Mouse (Mus musculus) intestine, embryonic 15.5 days (tissue): ENCODE data around the gene Dpm1. TPM values are rescaled to one million over a fixed set of nuclear protein-coding genes. Genes with fewer than 3 reads are reported as not detected.
A peak's percentile ranks its signal among the peaks of the same experiment; 100 is the strongest.

ENCODE experiments used
- ATAC-seq: fragments of 200-750 bp; cut with Nextera tagmentation; 2 replicates; pipeline ENCODE4 v1.8.0; 2017; ENCODE audit warnings: moderate TSS enrichment, moderate library complexity
- H3K27ac ChIP-seq: fragments of 300-500 bp; sonication (generic); 2 replicates; pipeline ENCODE4 v1.5.1; 2015; ENCODE audit warnings: mild to moderate bottlenecking, inconsistent platforms
- H3K27me3 ChIP-seq: fragments of 300-500 bp; sonication (generic); replicated peaks from 2 replicates; pipeline ENCODE4 v1.6.1; 2015; ENCODE audit warnings: inconsistent platforms
- H3K36me3 ChIP-seq: fragments of 300-500 bp; sonication (generic); 2 replicates; pipeline ENCODE4 v1.6.1; 2015; ENCODE audit warnings: inconsistent platforms
- H3K4me1 ChIP-seq: fragments of 300-500 bp; sonication (generic); replicated peaks from 2 replicates; pipeline ENCODE4 v1.6.1; 2015; ENCODE audit warnings: inconsistent platforms
- H3K4me2 ChIP-seq: fragments of 300-500 bp; sonication (generic); replicated peaks from 2 replicates; pipeline ENCODE4 v1.6.1; 2015; ENCODE audit warnings: mild to moderate bottlenecking, inconsistent platforms
- H3K4me3 ChIP-seq: fragments of 300-500 bp; sonication (generic); replicated peaks from 2 replicates; pipeline ENCODE4 v1.5.1; 2015; ENCODE audit warnings: inconsistent platforms
- H3K9ac ChIP-seq: fragments of 300-500 bp; sonication (generic); 2 replicates; pipeline ENCODE4 v1.6.1; 2015; ENCODE audit warnings: inconsistent platforms
- H3K9me3 ChIP-seq: fragments of 300-500 bp; sonication (generic); 2 replicates; pipeline ENCODE4 v1.6.1; 2016; ENCODE audit warnings: inconsistent platforms
- WGBS: fragments of 180-500 bp; shearing (Covaris S2); methylation state at CpG from one replicate; pipeline ENCODE4 v1.1.7; 2015; 5-methylcytosine and 5-hydroxymethylcytosine counted together
- polyA plus RNA-seq: library from polyadenylated mRNA; unstranded; fragments of >200 nt; fragmentation: Nextera tagmentation; extraction: Ambion mirVana; gene quantifications from 2 replicates; pipeline ENCODE4 v1.2.1, GENCODE M21; 2015

Gene Dpm1
- 94.9 and 104 TPM in 2 replicates for polyA plus RNA-seq

DNA sequence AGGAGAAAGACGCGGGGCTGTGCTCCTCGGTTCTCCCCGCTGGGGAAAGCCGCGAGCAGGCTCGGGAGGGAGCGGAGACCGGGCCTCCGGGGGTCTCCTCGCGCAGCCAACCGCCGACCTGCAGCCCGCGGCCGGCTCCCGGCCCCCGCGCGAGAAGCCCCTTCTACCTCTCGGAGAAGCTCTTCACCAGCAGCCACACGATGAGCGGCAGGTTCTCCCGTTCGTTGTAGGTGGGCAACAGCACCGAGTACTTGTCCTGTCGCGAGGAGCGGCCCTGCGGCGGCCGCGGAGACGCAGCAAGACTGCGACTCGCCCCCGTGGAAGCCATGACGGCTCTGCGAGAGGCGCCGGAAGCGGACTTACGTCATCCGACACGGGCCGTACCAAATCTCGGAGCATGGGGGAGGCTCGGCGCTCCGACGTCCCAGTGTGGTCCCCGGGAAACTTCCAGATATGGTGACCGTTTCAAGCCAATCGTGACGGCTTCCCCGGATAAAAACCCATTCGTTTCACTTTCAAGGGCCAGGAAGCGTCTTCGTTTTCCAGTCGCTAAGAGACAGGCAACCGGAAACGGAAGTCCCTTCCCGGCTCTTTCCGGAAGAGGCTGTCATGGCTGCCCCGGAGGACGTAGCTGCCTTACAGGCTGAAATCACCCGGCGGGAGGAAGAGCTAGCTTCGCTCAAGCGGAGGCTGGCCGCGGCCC, at the start of gene Dpm1, which contains the start of the genes Gm20716 and Mocs3:
Gene Dpm1, minus strand, starts transcription at position 566 of the 703 bp plus-strand sequence.
Gene Gm20716, minus strand, starts transcription at position 339 of the 703 bp plus-strand sequence.
Gene Mocs3, plus strand, starts transcription at position 597 of the 703 bp plus-strand sequence.
- Histone ChIP-seq H3K27me3 (no peaks in the 10 kb centered on the region), H3K4me2 (peak within 1 kb of the TSS; percentile 99), H3K9me3 (no peaks in the 10 kb centered on the region), H3K27ac (peak within 1 kb of the TSS; percentile 92), H3K36me3 (peaks cover 11% of the 10 kb centered on the region; the same call in 1 of the 2 replicates), H3K4me1 (peaks cover 25% of the 10 kb centered on the region), H3K4me3 (peak within 1 kb of the TSS; percentile 99), H3K9ac (peak within 1 kb of the TSS; percentile 97)
- peak; percentile 92 for ATAC-seq
- WGBS = under 1% methylated on average over 73 of the region's 73 CpGs

DNA sequence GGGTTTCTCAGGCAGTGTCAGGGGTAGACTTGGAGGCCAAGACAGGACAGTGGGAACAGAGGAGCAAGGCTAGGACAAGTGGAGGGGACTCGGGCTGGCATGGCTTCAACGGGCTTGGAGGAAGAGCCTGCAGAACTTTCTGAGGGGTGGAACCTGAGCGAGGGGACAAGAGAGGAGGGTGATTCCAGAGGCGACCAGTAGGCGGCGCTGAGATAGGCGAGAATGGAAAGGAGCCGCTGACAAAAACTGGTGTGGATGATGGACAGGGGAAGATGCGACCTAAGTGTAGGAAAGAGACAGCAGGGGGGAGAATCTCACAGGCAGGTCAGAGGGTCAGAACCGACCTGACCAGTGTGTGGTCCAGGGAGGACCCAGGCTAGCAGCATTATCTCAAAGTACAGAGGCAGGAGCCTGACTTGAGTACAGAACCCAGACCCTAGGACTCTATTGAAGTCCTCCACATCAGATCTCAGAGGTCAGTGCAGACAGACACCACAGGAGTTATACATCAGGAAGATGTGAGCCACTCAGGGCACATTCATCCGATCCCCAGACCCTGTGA, 44.1 kb upstream of the Dpm1 start:
- Histone ChIP-seq H3K27me3 (peaks cover 24% of the 10 kb centered on the region), H3K27ac (no peak overlapping the region), H3K4me1 (0 out of 2 replicates have a peak, but pooled peaks cover 9% of the 10 kb centered on the region), H3K4me2 (no peak overlapping the region), H3K36me3 (no peaks in the 10 kb centered on the region), H3K9me3 (no peaks in the 10 kb centered on the region), H3K9ac (no peak overlapping the region), H3K4me3 (no peak overlapping the region)
- 10% methylated on average over 11 of the region's 11 CpGs for WGBS
- ATAC-seq = no peak

DNA sequence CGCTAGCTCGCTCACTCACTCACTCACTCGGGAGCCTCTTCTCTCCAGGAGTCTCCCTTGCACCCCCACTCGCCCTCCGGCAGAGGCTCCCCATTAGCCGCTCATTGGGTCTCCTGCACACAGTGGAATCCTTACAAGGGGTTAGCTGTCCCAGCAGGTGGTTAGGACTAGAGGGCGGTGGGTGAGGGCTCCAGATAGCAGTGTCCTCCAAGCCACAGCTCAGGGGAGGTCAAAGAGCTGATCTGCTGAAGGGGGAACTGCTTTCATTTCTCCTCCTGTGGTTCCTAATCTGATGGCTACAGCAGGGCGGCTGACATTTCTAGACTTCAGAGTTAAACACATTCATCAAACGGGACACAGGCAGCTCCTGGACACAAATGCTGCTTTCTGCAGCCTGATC, 43.0 kb upstream of the Dpm1 start:
- Histone ChIP-seq H3K4me1 (0 out of 2 replicates have a peak, but pooled peaks cover 9% of the 10 kb centered on the region), H3K4me2 (peak overlapping the region; percentile 15; the same call in 1 of the 2 replicates), H3K27me3 (peaks cover 16% of the 10 kb centered on the region), H3K4me3 (no peak overlapping the region), H3K27ac (no peak overlapping the region), H3K36me3 (no peaks in the 10 kb centered on the region), H3K9me3 (no peaks in the 10 kb centered on the region), H3K9ac (no peak overlapping the region)
- 40% methylated on average over 9 of the region's 9 CpGs for WGBS
- ATAC-seq = no peak

GRCm38 (mm10) chr2:168268033-168268432, 37.6 kb upstream of the Dpm1 start:
- Histone ChIP-seq H3K27ac (no peak overlapping the region), H3K9ac (no peak overlapping the region), H3K9me3 (no peaks in the 10 kb centered on the region), H3K4me1 (no peaks in the 10 kb centered on the region), H3K36me3 (no peaks in the 10 kb centered on the region), H3K4me3 (no peak overlapping the region), H3K27me3 (peaks cover under 1% of the 10 kb centered on the region; the same call in 1 of the 2 replicates), H3K4me2 (peak overlapping the region; percentile 40)
- no peak for ATAC-seq
- 36% methylated on average over 7 of the region's 7 CpGs for WGBS

DNA sequence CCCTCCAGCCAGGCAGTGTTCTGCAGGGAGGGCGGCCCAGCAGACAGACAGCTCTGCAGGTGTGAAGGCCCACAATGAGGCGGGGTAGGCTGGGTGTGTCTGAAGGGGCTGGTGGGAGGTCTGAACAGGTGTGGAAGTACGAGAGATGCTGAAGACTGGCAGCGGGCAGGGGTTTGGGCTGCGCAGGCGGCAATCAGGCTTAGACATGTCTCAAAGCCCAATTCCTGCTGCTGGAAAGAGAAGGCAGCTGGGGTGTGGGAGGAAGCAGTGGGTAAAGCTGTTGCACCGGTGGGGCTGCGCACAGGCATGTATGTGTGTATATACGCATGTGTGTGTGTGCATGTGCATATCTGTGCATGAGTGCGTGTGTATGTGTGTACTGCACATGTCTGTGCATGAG, 30.5 kb upstream of the Dpm1 start:
- H3K9me3 ChIP-seq = no peaks in the 10 kb centered on the region
- H3K4me2 ChIP-seq = no peak overlapping the region
- no peak overlapping the region for H3K27ac ChIP-seq
- H3K36me3 ChIP-seq = no peaks in the 10 kb centered on the region
- H3K27me3 ChIP-seq = peaks cover 6% of the 10 kb centered on the region; the same call in 1 of the 2 replicates
- 88% methylated on average over 10 of the region's 10 CpGs for WGBS
- no peak for ATAC-seq
- H3K9ac ChIP-seq = no peak overlapping the region
- peaks cover 7% of the 10 kb centered on the region; the same call in 1 of the 2 replicates for H3K4me1 ChIP-seq
- H3K4me3 ChIP-seq = no peak overlapping the region

GRCm38 (mm10) chr2:168260124-168260523, 29.7 kb upstream of the Dpm1 start:
- no peak for ATAC-seq
- no peaks in the 10 kb centered on the region for H3K36me3 ChIP-seq
- H3K27me3 ChIP-seq = peaks cover 6% of the 10 kb centered on the region; the same call in 1 of the 2 replicates
- no peak overlapping the region for H3K4me2 ChIP-seq
- H3K4me3 ChIP-seq = no peak overlapping the region
- H3K27ac ChIP-seq = no peak overlapping the region
- H3K9me3 ChIP-seq = no peaks in the 10 kb centered on the region
- peaks cover 7% of the 10 kb centered on the region; the same call in 1 of the 2 replicates for H3K4me1 ChIP-seq
- WGBS = 78% methylated on average over 3 of the region's 3 CpGs
- H3K9ac ChIP-seq = no peak overlapping the region

GRCm38 (mm10) chr2:168259046-168259445, 28.7 kb upstream of the Dpm1 start:
- H3K9ac ChIP-seq = no peak overlapping the region
- no peak overlapping the region for H3K27ac ChIP-seq
- no peaks in the 10 kb centered on the region for H3K9me3 ChIP-seq
- no peak for ATAC-seq
- 92% methylated on average over 8 of the region's 8 CpGs for WGBS
- peaks cover 6% of the 10 kb centered on the region; the same call in 1 of the 2 replicates for H3K27me3 ChIP-seq
- H3K36me3 ChIP-seq = no peaks in the 10 kb centered on the region
- H3K4me1 ChIP-seq = peaks cover 7% of the 10 kb centered on the region; the same call in 1 of the 2 replicates
- no peak overlapping the region for H3K4me2 ChIP-seq
- no peak overlapping the region for H3K4me3 ChIP-seq

- ATAC-seq = no peak
- H3K9ac ChIP-seq = no peak overlapping the region
- no peak overlapping the region for H3K4me2 ChIP-seq
- H3K9me3 ChIP-seq = no peaks in the 10 kb centered on the region
- 88% methylated on average over 4 of the region's 4 CpGs for WGBS
- H3K36me3 ChIP-seq = no peaks in the 10 kb centered on the region
- no peaks in the 10 kb centered on the region for H3K27me3 ChIP-seq
- no peak overlapping the region for H3K27ac ChIP-seq
- peaks cover 7% of the 10 kb centered on the region; the same call in 1 of the 2 replicates for H3K4me1 ChIP-seq
- H3K4me3 ChIP-seq = no peak overlapping the region
These were observed 26.8 kb upstream of the Dpm1 start for GRCm38 (mm10) chr2:168257188-168257587.

GRCm38 (mm10) chr2:168256506-168256905, 26.1 kb upstream of the Dpm1 start:
- Histone ChIP-seq H3K4me2 (no peak overlapping the region), H3K4me1 (peaks cover 7% of the 10 kb centered on the region; the same call in 1 of the 2 replicates), H3K9me3 (no peaks in the 10 kb centered on the region), H3K36me3 (no peaks in the 10 kb centered on the region), H3K4me3 (no peak overlapping the region), H3K27ac (no peak overlapping the region), H3K9ac (no peak overlapping the region), H3K27me3 (no peaks in the 10 kb centered on the region)
- no peak for ATAC-seq
- 51% methylated on average over 3 of the region's 3 CpGs for WGBS

GRCm38 (mm10) chr2:168253822-168254221, 23.4 kb upstream of the Dpm1 start:
- 39% methylated on average over 7 of the region's 7 CpGs for WGBS
- H3K36me3 ChIP-seq = no peaks in the 10 kb centered on the region

DNA sequence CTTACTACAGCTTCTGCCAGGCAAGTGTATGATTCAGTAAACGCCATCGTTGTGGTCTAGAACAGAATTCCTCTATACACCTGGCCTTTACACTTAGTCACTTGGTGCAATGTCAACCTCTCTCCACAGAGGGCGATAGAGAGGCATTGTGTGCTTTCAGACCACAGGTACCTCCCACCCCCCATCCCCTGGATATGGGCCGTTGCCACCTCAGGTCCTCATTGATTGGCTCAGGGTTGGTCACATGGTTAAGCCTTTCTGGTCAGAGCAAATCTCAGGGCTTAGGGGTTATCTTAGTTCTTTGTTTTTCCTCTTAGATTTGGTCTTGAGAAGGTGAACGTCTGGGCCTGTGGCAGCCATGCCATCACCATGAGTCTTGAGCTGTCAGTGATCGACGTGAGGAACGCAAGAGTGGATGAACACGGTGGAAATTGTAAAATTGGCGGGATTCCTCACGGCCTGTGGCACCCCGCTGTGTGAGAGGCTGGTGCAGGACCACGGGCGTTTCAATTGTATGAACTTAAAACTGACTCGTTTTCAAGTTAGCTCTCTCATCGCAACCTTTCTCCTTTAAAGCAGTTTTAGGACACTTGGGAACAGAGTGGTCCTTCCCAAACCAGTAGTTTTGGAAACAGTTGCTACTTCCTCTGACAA, 22.4 kb upstream of the Dpm1 start:
- H3K27me3 ChIP-seq = no peaks in the 10 kb centered on the region
- WGBS = 16% methylated on average over 16 of the region's 16 CpGs
- ATAC-seq = peak; percentile 58
- H3K4me1 ChIP-seq = peaks cover 7% of the 10 kb centered on the region; the same call in 1 of the 2 replicates
- H3K4me2 ChIP-seq = no peak overlapping the region
- no peak overlapping the region for H3K9ac ChIP-seq
- H3K36me3 ChIP-seq = no peaks in the 10 kb centered on the region
- H3K9me3 ChIP-seq = no peaks in the 10 kb centered on the region
- H3K4me3 ChIP-seq = no peak overlapping the region
- H3K27ac ChIP-seq = no peak overlapping the region

More at GRCm38 (mm10) chr2:168253822-168254221, 23.4 kb upstream of the Dpm1 start:
- ATAC-seq = no peak
- H3K9me3 ChIP-seq = no peaks in the 10 kb centered on the region
- H3K4me3 ChIP-seq = no peak overlapping the region
- H3K4me1 ChIP-seq = peaks cover 7% of the 10 kb centered on the region; the same call in 1 of the 2 replicates
- H3K4me2 ChIP-seq = no peak overlapping the region
- H3K27me3 ChIP-seq = no peaks in the 10 kb centered on the region
- no peak overlapping the region for H3K27ac ChIP-seq
- no peak overlapping the region for H3K9ac ChIP-seq

DNA sequence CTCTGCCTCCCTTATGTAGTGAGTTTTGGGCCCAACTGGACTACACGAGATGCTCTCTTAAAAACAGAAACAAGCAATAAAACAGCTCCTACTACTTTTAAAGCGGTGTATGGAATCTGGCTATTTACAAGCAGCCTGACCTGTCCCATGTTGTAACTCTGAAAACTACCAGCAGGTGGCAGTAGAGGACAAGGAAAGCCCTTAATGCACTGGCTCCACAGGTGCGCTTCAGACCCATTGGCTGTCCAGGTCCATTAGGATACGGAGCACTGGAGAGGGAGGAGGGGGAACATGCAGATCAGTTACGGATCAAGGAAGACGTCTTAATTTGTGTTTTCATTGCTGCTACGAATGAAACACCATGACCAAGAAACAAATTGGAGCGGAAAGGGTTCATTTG, 19.9 kb upstream of the Dpm1 start:
- H3K4me1 ChIP-seq = no peaks in the 10 kb centered on the region
- no peaks in the 10 kb centered on the region for H3K27me3 ChIP-seq
- no peak overlapping the region for H3K4me3 ChIP-seq
- H3K9me3 ChIP-seq = no peaks in the 10 kb centered on the region
- peak; percentile 67; the same call in 1 of the 2 replicates for ATAC-seq
- no peak overlapping the region for H3K27ac ChIP-seq
- no peaks in the 10 kb centered on the region for H3K36me3 ChIP-seq
- H3K4me2 ChIP-seq = no peak overlapping the region
- no peak overlapping the region for H3K9ac ChIP-seq
- WGBS = 18% methylated on average over 8 of the region's 8 CpGs
